Mouse (Mus musculus) MEL (cell line): ENCODE results near the gene Pabpc6. TPM values are rescaled to one million over a fixed set of nuclear protein-coding genes. Genes with fewer than 3 reads are reported as not detected.

Source experiments
- DNase-seq: peaks from one replicate; pipeline ENCODE4 v3.0.0; 2011; ENCODE audit warnings: low read depth, low spot score
- H3K27ac ChIP-seq: 2 replicates; pipeline ENCODE4 v1.5.1; 2012; ENCODE audit warnings: low read depth, mild to moderate bottlenecking, control low read depth, low read length, moderate library complexity; ENCODE audit not compliant: control insufficient read depth
- H3K27me3 ChIP-seq, 2 experiments: fragments of 150-350 bp in 1 of 2; sonication (generic) in 1 of 2; 2 replicates each; pipeline ENCODE4 v1.6.1; 2012; ENCODE audit warnings: low read length in 2 of 2, mild to moderate bottlenecking in 2 of 2, improper control_type of control experiment in 1 of 2, moderate library complexity in 1 of 2; ENCODE audit not compliant: insufficient read depth in 2 of 2, control insufficient read depth in 1 of 2
- H3K36me3 ChIP-seq, 2 experiments: 2 replicates each; pipeline ENCODE4 v1.6.1; 2012 to 2014; ENCODE audit warnings: low read length in 2 of 2, improper control_type of control experiment in 1 of 2, inconsistent platforms in 1 of 2, mild to moderate bottlenecking in 1 of 2; ENCODE audit not compliant: insufficient read depth in 2 of 2, control insufficient read depth in 1 of 2
- H3K4me1 ChIP-seq, 2 experiments: fragments of 150-350 bp in 1 of 2; sonication (generic) in 1 of 2; 2 replicates each; pipeline ENCODE4 v1.6.1; 2012; ENCODE audit warnings: low read length in 2 of 2, improper control_type of control experiment in 1 of 2, mild to moderate bottlenecking in 1 of 2; ENCODE audit not compliant: insufficient read depth in 2 of 2, control insufficient read depth in 1 of 2
- H3K4me3 ChIP-seq, 2 experiments: fragments of 150-350 bp in 1 of 2; sonication (generic) in 1 of 2; 2 replicates each; pipeline ENCODE4 v1.5.1; 2012; ENCODE audit warnings: low read depth in 2 of 2, low read length in 2 of 2, mild to moderate bottlenecking in 2 of 2, moderate library complexity in 2 of 2, control low read depth in 1 of 2, improper control_type of control experiment in 1 of 2; ENCODE audit not compliant: control insufficient read depth in 1 of 2, insufficient read depth in 1 of 2
- H3K79me2 ChIP-seq: 2 replicates; pipeline ENCODE4 v1.6.1; 2012; ENCODE audit warnings: mild to moderate bottlenecking, low read length, moderate library complexity; ENCODE audit not compliant: control insufficient read depth, poor library complexity, insufficient read depth
- H3K9ac ChIP-seq: 2 replicates; pipeline ENCODE4 v1.6.1; 2012; ENCODE audit warnings: low read depth, mild to moderate bottlenecking, control low read depth, low read length, moderate library complexity; ENCODE audit not compliant: control insufficient read depth, poor library complexity, severe bottlenecking
- H3K9me3 ChIP-seq: fragments of 150-350 bp; sonication (generic); replicated peaks from 2 replicates; pipeline ENCODE4 v1.6.1; 2012; ENCODE audit warnings: mild to moderate bottlenecking, low read length, improper control_type of control experiment, moderate library complexity; ENCODE audit not compliant: insufficient read depth
- CHD1 ChIP-seq: IDR thresholded peaks from 2 replicates; pipeline ENCODE4 v1.6.1; 2012; ENCODE audit warnings: low read depth, mild to moderate bottlenecking, inconsistent platforms, low read length, improper control_type of control experiment
- ELF1 ChIP-seq: IDR thresholded peaks from 2 replicates; pipeline ENCODE4 v1.6.1; 2014; ENCODE audit warnings: low read depth, mild to moderate bottlenecking, inconsistent platforms, low read length, improper control_type of control experiment, moderate library complexity
- ETS1 ChIP-seq: IDR thresholded peaks from 2 replicates; pipeline ENCODE4 v1.6.1; 2012; ENCODE audit warnings: low read depth, mild to moderate bottlenecking, inconsistent platforms, low read length, improper control_type of control experiment, moderate library complexity
- GATA1 ChIP-seq: IDR thresholded peaks from 2 replicates; pipeline ENCODE4 v1.6.1; 2011; ENCODE audit warnings: low read depth, low read length, improper control_type of control experiment
- JUND ChIP-seq: IDR thresholded peaks from 2 replicates; pipeline ENCODE4 v1.6.1; 2011; ENCODE audit warnings: low read depth, mild to moderate bottlenecking, improper control_type of control experiment, low read length
- KAT2A ChIP-seq: conservative IDR thresholded peaks from 2 replicates; pipeline ENCODE4 v1.6.1; 2012; ENCODE audit warnings: low read depth, low read length, improper control_type of control experiment, inconsistent platforms
- MAX ChIP-seq: IDR thresholded peaks from 2 replicates; pipeline ENCODE4 v1.6.1; 2011; ENCODE audit warnings: low read length, improper control_type of control experiment
- MAZ ChIP-seq: IDR thresholded peaks from 2 replicates; pipeline ENCODE4 v1.6.1; 2012; ENCODE audit warnings: low read depth, mild to moderate bottlenecking, inconsistent platforms, low read length, improper control_type of control experiment
- MEF2A ChIP-seq: IDR thresholded peaks from 2 replicates; pipeline ENCODE4 v1.6.1; 2014; ENCODE audit warnings: low read depth, mild to moderate bottlenecking, inconsistent platforms, low read length, improper control_type of control experiment; ENCODE audit not compliant: poor library complexity, insufficient replicate concordance, severe bottlenecking; ENCODE audit errors: extremely low read depth
- MXI1 ChIP-seq: IDR thresholded peaks from 2 replicates; pipeline ENCODE4 v1.6.1; 2011; ENCODE audit warnings: mild to moderate bottlenecking, low read depth, low read length, improper control_type of control experiment
- MYB ChIP-seq: IDR thresholded peaks from 2 replicates; pipeline ENCODE4 v1.6.1; 2011; ENCODE audit warnings: mild to moderate bottlenecking, low read depth, low read length, improper control_type of control experiment
- POLR2AphosphoS5 ChIP-seq: IDR thresholded peaks from 2 replicates; pipeline ENCODE4 v1.6.1; 2012; ENCODE audit warnings: low read depth, borderline replicate concordance, mild to moderate bottlenecking, inconsistent platforms, low read length, moderate library complexity, mixed read lengths
- RCOR1 ChIP-seq: IDR thresholded peaks from 2 replicates; pipeline ENCODE4 v1.6.1; 2012; ENCODE audit warnings: low read depth, mild to moderate bottlenecking, inconsistent platforms, low read length, improper control_type of control experiment
- SIN3A ChIP-seq: IDR thresholded peaks from 2 replicates; pipeline ENCODE4 v1.6.1; 2012; ENCODE audit warnings: low read length, improper control_type of control experiment, inconsistent platforms
- TAL1 ChIP-seq: IDR thresholded peaks from 2 replicates; pipeline ENCODE4 v1.6.1; 2012; ENCODE audit warnings: mild to moderate bottlenecking, inconsistent platforms, low read length, moderate library complexity, mixed read lengths
- TBP ChIP-seq: IDR thresholded peaks from 2 replicates; pipeline ENCODE4 v1.8.0; 2011; ENCODE audit warnings: low read depth, low read length, improper control_type of control experiment
- ZMIZ1 ChIP-seq: IDR thresholded peaks from 2 replicates; pipeline ENCODE4 v1.6.1; 2012; ENCODE audit warnings: low read depth, mild to moderate bottlenecking, inconsistent platforms, low read length, improper control_type of control experiment, moderate library complexity
- ZNF384 ChIP-seq: IDR thresholded peaks from 2 replicates; pipeline ENCODE4 v1.6.1; 2012; ENCODE audit warnings: low read depth, mild to moderate bottlenecking, inconsistent platforms, low read length, improper control_type of control experiment
- polyA plus RNA-seq, 2 experiments: library from polyadenylated mRNA; stranded (reverse) in 1 of 2; unstranded in 1 of 2; fragments of >175 nt in 1 of 2; fragments of >200 nt in 1 of 2; gene quantifications; 2 replicates each; pipeline versions ENCODE4 v1.2.1 to v1.2.4; 2012; ENCODE audit warnings: low replicate concordance in 2 of 2, low read depth in 1 of 2; ENCODE audit not compliant: insufficient read length in 2 of 2, insufficient read depth in 1 of 2, missing spikeins in 1 of 2
- total RNA-seq: library from RNA; depleted of rRNA; stranded (reverse); fragments of 300-350 nt; gene quantifications from 2 replicates; pipeline ENCODE4 v1.2.3, GENCODE M21; 2012

Pabpc6 gene
- total and polyA plus RNA-seq, 3 experiments = not detected

GRCm38 (mm10) chr17:9683539-9684155 is 14.1 kb upstream of the Pabpc6 start:
- H3K4me1 ChIP-seq = no peaks in the 10 kb centered on the region
- no peak overlapping the region for H3K9ac ChIP-seq
- no peaks in the 10 kb centered on the region for H3K27me3 ChIP-seq
- H3K27ac ChIP-seq = no peak overlapping the region
- TF ChIP-seq MXI1 (no peak), POLR2AphosphoS5 (no peak), MYB (no peak), MAZ (no peak), TBP (no peak), JUND (no peak), ETS1 (no peak), KAT2A (no peak), ZNF384 (no peak), GATA1 (no peak), MEF2A (no peak), MAX (no peak)
- H3K9me3 ChIP-seq = no peaks in the 10 kb centered on the region
- H3K79me2 ChIP-seq = no peaks in the 10 kb centered on the region
- H3K36me3 ChIP-seq = no peaks in the 10 kb centered on the region
- no peak overlapping the region for H3K4me3 ChIP-seq
- no peak for DNase-seq

GRCm38 (mm10) chr17:9680741-9681140 is 11.2 kb upstream of the Pabpc6 start:
- no peaks in the 10 kb centered on the region for H3K4me1 ChIP-seq
- H3K4me3 ChIP-seq = no peak overlapping the region
- H3K27me3 ChIP-seq = no peaks in the 10 kb centered on the region
- TF ChIP-seq TAL1 = no peak
- TF ChIP-seq RCOR1 = no peak
- H3K79me2 ChIP-seq = no peaks in the 10 kb centered on the region
- no peak overlapping the region for H3K27ac ChIP-seq
- DNase-seq = no peak
- no peak overlapping the region for H3K9ac ChIP-seq
- H3K9me3 ChIP-seq = no peaks in the 10 kb centered on the region
- H3K36me3 ChIP-seq = no peaks in the 10 kb centered on the region

GRCm38 (mm10) chr17:9675175-9675789 is 5.8 kb upstream of the Pabpc6 start:
- H3K9ac ChIP-seq = no peak overlapping the region
- H3K27me3 ChIP-seq = no peaks in the 10 kb centered on the region
- no peak for DNase-seq
- no peak overlapping the region for H3K27ac ChIP-seq
- no peaks in the 10 kb centered on the region for H3K79me2 ChIP-seq
- no peak overlapping the region for H3K4me3 ChIP-seq
- H3K36me3 ChIP-seq = no peaks in the 10 kb centered on the region
- no peak for TF ChIP-seq KAT2A
- no peak for TF ChIP-seq TAL1
- TF ChIP-seq ELF1 = no peak
- no peak for TF ChIP-seq CHD1
- no peak for TF ChIP-seq SIN3A
- no peak for TF ChIP-seq ZMIZ1
- H3K4me1 ChIP-seq = no peaks in the 10 kb centered on the region
- H3K9me3 ChIP-seq = no peaks in the 10 kb centered on the region
